Mouse (Mus musculus): ENCODE data around the gene Filip1l. TPM values are rescaled to one million over a fixed set of nuclear protein-coding genes. Genes with fewer than 3 reads are reported as not detected.
A peak's percentile ranks its signal among the peaks of the same experiment; 100 is the strongest.

The Filip1l gene
- polyA plus RNA-seq, 1 experiment from 2014 or later, result 35.3 TPM

GRCm38 (mm10) chr16:57445096-57446094, 92.5 kb downstream of the Filip1l start:
- no peak for DNase-seq (ENCODE audit: low spot score)

GRCm38 (mm10) chr16:57453009-57453408, 100.1 kb downstream of the Filip1l start:
- peak; percentile 42 for DNase-seq (ENCODE audit: low spot score)
- ATAC-seq (ENCODE audit: low FRiP score, low TSS enrichment), result peak; percentile 94
- Histone ChIP-seq H3K9ac (ENCODE audit: low read length) (no peak overlapping the region), H3K4me1 (replicated peaks; ENCODE audit: control insufficient read depth, insufficient read depth) (peaks cover 5% of the 10 kb centered on the region; the same call in 1 of the 2 replicates), H3K36me3 (ENCODE audit: control insufficient read depth, insufficient read depth, low read length) (no peaks in the 10 kb centered on the region), H3K27me3 (ENCODE audit: control insufficient read depth, insufficient read depth, low read length) (no peaks in the 10 kb centered on the region), H3K27ac (replicated peaks) (peak overlapping the region; percentile 45; the same call in 1 of the 2 replicates), H3K4me3 (ENCODE audit: low read depth, low read length) (no peak overlapping the region), H3K9me3 (ENCODE audit: control insufficient read depth, low read length) (no peaks in the 10 kb centered on the region), H3K4me2 (replicated peaks; ENCODE audit: low read depth) (no peak overlapping the region)
- 16% methylated on average over 7 of the region's 7 CpGs for WGBS
- TF ChIP-seq CTCF (IDR thresholded peaks at IDR 0.05; ENCODE audit: low read depth) (no peak), EP300 (optimal IDR thresholded peaks at IDR 0.05) (no peak)

More at GRCm38 (mm10) chr16:57445096-57446094, 92.5 kb downstream of the Filip1l start:
- Histone ChIP-seq H3K9ac (ENCODE audit: low read length) (no peak overlapping the region), H3K27ac (replicated peaks) (no peak overlapping the region), H3K4me1 (replicated peaks; ENCODE audit: control insufficient read depth, insufficient read depth) (no peaks in the 10 kb centered on the region), H3K9me3 (ENCODE audit: control insufficient read depth, low read length) (no peaks in the 10 kb centered on the region), H3K4me2 (replicated peaks; ENCODE audit: low read depth) (no peak overlapping the region), H3K36me3 (ENCODE audit: control insufficient read depth, insufficient read depth, low read length) (no peaks in the 10 kb centered on the region), H3K27me3 (ENCODE audit: control insufficient read depth, insufficient read depth, low read length) (no peaks in the 10 kb centered on the region), H3K4me3 (ENCODE audit: low read depth, low read length) (no peak overlapping the region)
- TF ChIP-seq EP300 (optimal IDR thresholded peaks at IDR 0.05), result no peak
- no peak for TF ChIP-seq CTCF (IDR thresholded peaks at IDR 0.05; ENCODE audit: low read depth)
- 65% methylated on average over 10 of the region's 10 CpGs for WGBS
- no peak for ATAC-seq (ENCODE audit: low FRiP score, low TSS enrichment)

- Histone ChIP-seq H3K36me3 (ENCODE audit: control insufficient read depth, insufficient read depth, low read length) (no peaks in the 10 kb centered on the region), H3K9me3 (ENCODE audit: control insufficient read depth, low read length) (no peaks in the 10 kb centered on the region), H3K9ac (ENCODE audit: low read length) (no peak overlapping the region), H3K4me3 (ENCODE audit: low read depth, low read length) (no peak overlapping the region), H3K4me2 (replicated peaks; ENCODE audit: low read depth) (no peak overlapping the region), H3K27me3 (ENCODE audit: control insufficient read depth, insufficient read depth, low read length) (no peaks in the 10 kb centered on the region), H3K27ac (replicated peaks) (no peak overlapping the region), H3K4me1 (replicated peaks; ENCODE audit: control insufficient read depth, insufficient read depth) (peaks cover 5% of the 10 kb centered on the region; the same call in 1 of the 2 replicates)
- WGBS, result 67% methylated on average over 8 of the region's 8 CpGs
- ATAC-seq (ENCODE audit: low FRiP score, low TSS enrichment) (no peak), DNase-seq (ENCODE audit: low spot score) (no peak)
- TF ChIP-seq EP300 (optimal IDR thresholded peaks at IDR 0.05), result no peak
- no peak for TF ChIP-seq CTCF (IDR thresholded peaks at IDR 0.05; ENCODE audit: low read depth)
Measured at GRCm38 (mm10) chr16:57454106-57454763, 101.3 kb downstream of the Filip1l start.

GRCm38 (mm10) chr16:57455573-57455972, 102.7 kb downstream of the Filip1l start:
- DNase-seq (ENCODE audit: low spot score), result no peak
- H3K36me3 ChIP-seq (ENCODE audit: control insufficient read depth, insufficient read depth, low read length), result no peaks in the 10 kb centered on the region
- no peaks in the 10 kb centered on the region for H3K9me3 ChIP-seq (ENCODE audit: control insufficient read depth, low read length)
- peaks cover 5% of the 10 kb centered on the region; the same call in 1 of the 2 replicates for H3K4me1 ChIP-seq (replicated peaks; ENCODE audit: control insufficient read depth, insufficient read depth)
- no peak for ATAC-seq (ENCODE audit: low FRiP score, low TSS enrichment)
- WGBS, result 78% methylated on average over 3 of the region's 3 CpGs
- H3K4me2 ChIP-seq (replicated peaks; ENCODE audit: low read depth), result no peak overlapping the region
- H3K4me3 ChIP-seq (ENCODE audit: low read depth, low read length), result no peak overlapping the region
- H3K9ac ChIP-seq (ENCODE audit: low read length), result no peak overlapping the region
- TF ChIP-seq EP300 (optimal IDR thresholded peaks at IDR 0.05) (no peak), CTCF (IDR thresholded peaks at IDR 0.05; ENCODE audit: low read depth) (no peak)
- no peak overlapping the region for H3K27ac ChIP-seq (replicated peaks)
- no peaks in the 10 kb centered on the region for H3K27me3 ChIP-seq (ENCODE audit: control insufficient read depth, insufficient read depth, low read length)

GRCm38 (mm10) chr16:57456003-57456402, 103.1 kb downstream of the Filip1l start:
- no peak for ATAC-seq (ENCODE audit: low FRiP score, low TSS enrichment)

More at GRCm38 (mm10) chr16:57456003-57456402, 103.1 kb downstream of the Filip1l start:
- DNase-seq (ENCODE audit: low spot score), result no peak
- WGBS, result 67% methylated on average over 2 of the region's 2 CpGs
- Histone ChIP-seq H3K9me3 (ENCODE audit: control insufficient read depth, low read length) (no peaks in the 10 kb centered on the region), H3K4me3 (ENCODE audit: low read depth, low read length) (no peak overlapping the region), H3K27ac (replicated peaks) (no peak overlapping the region), H3K36me3 (ENCODE audit: control insufficient read depth, insufficient read depth, low read length) (no peaks in the 10 kb centered on the region), H3K27me3 (ENCODE audit: control insufficient read depth, insufficient read depth, low read length) (no peaks in the 10 kb centered on the region), H3K4me1 (replicated peaks; ENCODE audit: control insufficient read depth, insufficient read depth) (peaks cover 5% of the 10 kb centered on the region; the same call in 1 of the 2 replicates), H3K9ac (ENCODE audit: low read length) (no peak overlapping the region), H3K4me2 (replicated peaks; ENCODE audit: low read depth) (no peak overlapping the region)
- TF ChIP-seq EP300 (optimal IDR thresholded peaks at IDR 0.05) (no peak), CTCF (IDR thresholded peaks at IDR 0.05; ENCODE audit: low read depth) (no peak)
